Mouse (Mus musculus) liver, embryonic 13.5 days (tissue): ENCODE data around the gene As3mt. TPM values are rescaled to one million over a fixed set of nuclear protein-coding genes. Genes with fewer than 3 reads are reported as not detected.

Experiments
- ATAC-seq: fragments of 200-750 bp; cut with Nextera tagmentation; 2 replicates; pipeline ENCODE4 v1.8.0; 2017; ENCODE audit warnings: low read depth, mild to moderate bottlenecking, moderate number of reproducible peaks, moderate library complexity
- DNase-seq: peaks from one replicate; pipeline ENCODE4 v3.0.0; 2022
- H3K27ac ChIP-seq: fragments of 300-500 bp; sonication (generic); 2 replicates; pipeline ENCODE4 v1.5.1; 2015; ENCODE audit warnings: moderate library complexity, mild to moderate bottlenecking, inconsistent platforms
- H3K27me3 ChIP-seq: fragments of 300-500 bp; sonication (generic); 2 replicates; pipeline ENCODE4 v1.6.1; 2015; ENCODE audit warnings: mild to moderate bottlenecking, inconsistent platforms
- H3K36me3 ChIP-seq: fragments of 300-500 bp; sonication (generic); 2 replicates; pipeline ENCODE4 v1.6.1; 2015; ENCODE audit warnings: mild to moderate bottlenecking, inconsistent platforms
- H3K4me1 ChIP-seq: fragments of 300-500 bp; sonication (generic); replicated peaks from 2 replicates; pipeline ENCODE4 v1.6.1; 2015; ENCODE audit warnings: inconsistent platforms
- H3K4me2 ChIP-seq: fragments of 300-500 bp; sonication (generic); 2 replicates; pipeline ENCODE4 v1.6.1; 2015; ENCODE audit warnings: inconsistent platforms, mild to moderate bottlenecking, moderate library complexity
- H3K4me3 ChIP-seq: fragments of 300-500 bp; sonication (generic); replicated peaks from 2 replicates; pipeline ENCODE4 v1.5.1; 2015; ENCODE audit warnings: mild to moderate bottlenecking, inconsistent platforms
- H3K9ac ChIP-seq: fragments of 300-500 bp; sonication (generic); 2 replicates; pipeline ENCODE4 v1.6.1; 2015; ENCODE audit warnings: mild to moderate bottlenecking, inconsistent platforms
- H3K9me3 ChIP-seq: fragments of 300-500 bp; sonication (generic); replicated peaks from 2 replicates; pipeline ENCODE4 v1.6.1; 2016; ENCODE audit warnings: inconsistent platforms
- WGBS: fragments of 180-500 bp; shearing (Covaris S2); methylation state at CpG from one replicate; pipeline ENCODE4 v1.1.7; 2015; ENCODE audit not compliant: insufficient replicate concordance; 5-methylcytosine and 5-hydroxymethylcytosine counted together
- polyA plus RNA-seq: library from polyadenylated mRNA; unstranded; fragments of >200 nt; fragmentation: Nextera tagmentation; extraction: Ambion mirVana; gene quantifications from 2 replicates; pipeline ENCODE4 v1.2.1, GENCODE M21; 2015

Gene As3mt
- polyA plus RNA-seq, 1 experiment from 2014 or later, result 17.7 TPM

DNA sequence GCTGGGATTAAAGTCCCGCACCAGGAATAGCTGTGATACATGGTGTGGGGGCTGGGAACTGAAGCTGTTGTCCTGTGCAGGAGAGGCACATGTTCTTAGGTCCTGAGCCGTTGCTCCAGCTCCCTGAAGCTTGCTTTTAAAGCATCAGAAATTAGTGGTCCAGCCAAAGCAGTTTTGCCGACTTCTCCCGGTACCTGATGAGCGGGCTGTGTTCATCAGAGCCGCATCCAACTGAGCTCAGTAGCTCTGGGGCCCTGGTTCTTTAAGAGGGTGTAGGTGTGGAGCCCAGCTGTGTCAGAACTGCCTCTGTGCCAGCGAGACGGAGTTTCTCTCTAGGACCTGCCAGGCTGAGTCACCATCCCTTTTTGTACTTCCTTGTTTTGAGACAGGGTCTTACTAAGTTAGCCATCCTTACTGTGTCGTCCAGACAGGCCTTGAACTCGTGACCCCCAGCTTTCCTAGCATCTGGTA lies 8.2 kb upstream of the As3mt start:
- Histone ChIP-seq H3K4me2 (no peak overlapping the region), H3K9me3 (no peaks in the 10 kb centered on the region), H3K27ac (no peak overlapping the region), H3K4me1 (peaks cover 2% of the 10 kb centered on the region; the same call in 1 of the 2 replicates), H3K9ac (no peak overlapping the region), H3K27me3 (0 out of 2 replicates have a peak, but pooled peaks cover 8% of the 10 kb centered on the region), H3K4me3 (no peak overlapping the region), H3K36me3 (peaks cover 8% of the 10 kb centered on the region; the same call in 1 of the 2 replicates)
- WGBS, result 47% methylated on average over 10 of the region's 10 CpGs
- no peak for DNase-seq
- no peak for ATAC-seq

DNA sequence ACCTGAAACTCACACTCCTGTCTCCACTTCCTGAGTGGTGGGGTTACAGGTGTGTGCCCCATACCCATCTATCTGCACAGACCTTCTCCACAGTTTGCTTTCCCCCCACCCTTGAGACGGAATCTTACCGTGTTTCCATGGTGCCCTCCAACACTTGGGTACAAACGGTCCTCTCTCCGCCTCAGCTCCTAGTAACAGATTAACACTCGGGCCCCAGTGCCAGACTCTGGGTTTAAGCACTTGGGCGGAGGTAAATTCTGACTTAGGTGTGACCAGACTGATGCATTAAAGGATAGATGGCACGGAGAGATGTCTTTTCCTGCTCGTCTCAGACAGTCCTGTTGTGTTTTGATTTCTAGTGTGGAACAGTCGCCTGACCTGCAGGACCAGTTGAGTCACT lies 6.1 kb upstream of the As3mt start:
- H3K4me3 ChIP-seq, result no peak overlapping the region
- no peak overlapping the region for H3K4me2 ChIP-seq
- DNase-seq (no peak), ATAC-seq (no peak)
- H3K9ac ChIP-seq, result no peak overlapping the region
- H3K27me3 ChIP-seq, result peaks cover 13% of the 10 kb centered on the region
- H3K4me1 ChIP-seq, result peaks cover 8% of the 10 kb centered on the region
- WGBS, result 68% methylated on average over 9 of the region's 9 CpGs
- H3K36me3 ChIP-seq, result peaks cover 3% of the 10 kb centered on the region; the same call in 1 of the 2 replicates
- no peak overlapping the region for H3K27ac ChIP-seq
- no peaks in the 10 kb centered on the region for H3K9me3 ChIP-seq

DNA sequence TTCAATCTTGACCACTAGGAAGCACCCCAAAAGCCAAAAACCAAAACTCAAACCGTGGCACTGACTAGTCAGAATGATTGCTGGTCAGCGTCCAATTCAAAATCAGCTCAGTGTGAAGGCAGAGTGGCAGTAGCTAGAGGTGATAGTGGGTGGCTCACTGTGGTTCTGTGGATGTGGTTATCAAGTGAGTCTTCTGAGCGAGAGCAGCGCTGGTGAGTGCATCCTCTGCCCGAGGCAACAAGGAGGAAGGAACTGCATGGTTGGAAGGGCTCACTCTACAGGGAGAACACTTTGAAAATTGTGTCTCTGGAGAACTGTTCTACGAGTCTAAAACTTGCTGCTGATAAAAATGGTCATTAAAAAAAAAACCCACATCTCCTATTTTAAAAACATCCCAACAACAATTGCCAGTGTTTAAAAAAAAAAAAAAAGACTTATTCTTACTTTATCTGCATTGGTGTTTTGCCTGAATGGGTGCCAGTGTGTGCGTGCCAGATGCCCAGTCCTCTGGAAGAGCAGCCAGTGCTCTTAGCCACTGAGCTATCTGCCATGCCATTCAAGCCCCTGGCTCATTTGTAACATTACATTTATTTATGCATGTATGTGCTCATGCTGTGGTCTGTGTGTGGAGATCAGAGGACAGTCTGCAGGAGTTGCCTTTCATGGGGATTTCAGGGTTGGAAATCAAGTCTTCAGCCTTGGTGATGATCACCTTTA lies 1.3 kb upstream of the As3mt start:
- DNase-seq (no peak), ATAC-seq (no peak)
- H3K9ac ChIP-seq, result no peak overlapping the region
- no peak overlapping the region for H3K27ac ChIP-seq
- H3K4me2 ChIP-seq, result no peak overlapping the region
- no peak overlapping the region for H3K4me3 ChIP-seq
- H3K9me3 ChIP-seq, result no peaks in the 10 kb centered on the region
- peaks cover 13% of the 10 kb centered on the region for H3K27me3 ChIP-seq
- WGBS, result 16% methylated on average over 7 of the region's 7 CpGs
- H3K36me3 ChIP-seq, result peaks cover 6% of the 10 kb centered on the region; the same call in 1 of the 2 replicates
- peaks cover 29% of the 10 kb centered on the region for H3K4me1 ChIP-seq

DNA sequence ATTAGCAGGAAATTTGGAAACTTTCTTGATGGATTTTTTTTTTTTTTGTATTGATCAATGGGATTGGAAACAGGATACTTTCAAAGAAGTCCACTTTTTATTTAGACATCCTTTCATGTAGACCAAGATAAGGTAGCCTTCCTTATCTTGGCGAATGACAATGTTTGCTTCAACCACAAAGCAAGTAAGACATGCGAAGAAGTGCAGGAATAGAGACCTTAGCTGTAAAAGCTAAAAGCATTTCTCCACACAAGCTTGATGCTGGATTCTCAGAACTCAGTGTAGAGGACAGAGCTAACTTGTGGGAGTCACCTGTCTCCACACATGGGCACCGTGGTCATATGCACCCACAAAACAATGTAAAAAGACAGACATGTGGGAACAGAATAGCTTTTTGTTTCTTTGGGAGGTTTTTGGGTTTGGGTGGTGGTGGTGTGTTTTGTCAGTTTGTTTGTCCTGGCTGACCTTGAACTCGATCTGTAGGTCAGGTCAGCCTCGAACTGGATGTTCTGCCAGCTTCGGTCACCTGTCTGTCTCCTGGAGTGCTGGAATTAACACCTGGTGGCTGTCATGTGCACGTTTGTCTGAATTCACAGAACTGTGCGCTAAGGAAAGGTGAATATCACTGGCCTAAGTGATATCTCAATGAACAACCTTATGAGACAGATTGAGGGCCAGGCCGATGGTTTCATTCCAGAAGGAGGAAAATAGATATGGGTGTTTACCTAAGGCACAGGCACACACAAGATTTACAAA lies 540 bp upstream of the As3mt start:
- Histone ChIP-seq H3K27me3 (peaks cover 13% of the 10 kb centered on the region), H3K4me3 (peak overlapping the region; percentile 68), H3K9ac (peak overlapping the region; percentile 68), H3K27ac (no peak overlapping the region), H3K9me3 (no peaks in the 10 kb centered on the region), H3K4me2 (peak overlapping the region; percentile 78), H3K4me1 (peaks cover 29% of the 10 kb centered on the region), H3K36me3 (peaks cover 6% of the 10 kb centered on the region; the same call in 1 of the 2 replicates)
- 42% methylated on average over 9 of the region's 9 CpGs for WGBS
- ATAC-seq (no peak; the same call in 1 of the 2 replicates), DNase-seq (no peak)

DNA sequence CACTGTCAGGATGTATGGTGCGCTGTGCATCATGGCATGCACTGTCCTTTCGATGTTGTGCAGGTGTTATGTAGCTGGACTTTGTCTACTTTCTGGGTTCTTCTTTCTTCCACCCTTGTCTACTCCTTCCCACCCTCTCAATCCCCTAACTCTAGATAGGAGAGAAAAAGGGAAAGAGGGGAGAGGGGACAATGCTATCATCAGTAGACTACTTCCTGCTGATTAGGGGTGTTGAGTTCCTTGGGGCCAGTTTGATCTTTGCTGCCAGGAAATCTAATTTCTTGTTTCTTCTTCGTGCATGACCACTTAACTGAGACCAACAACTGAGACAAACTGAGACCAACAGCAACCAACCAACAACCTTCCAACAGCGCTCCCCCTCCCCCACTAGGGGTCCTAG lies 3.4 kb downstream of the As3mt start:
- H3K4me3 ChIP-seq, result no peak overlapping the region
- no peaks in the 10 kb centered on the region for H3K27me3 ChIP-seq
- H3K9me3 ChIP-seq, result no peaks in the 10 kb centered on the region
- H3K27ac ChIP-seq, result no peak overlapping the region
- WGBS, result 65% methylated on average over 4 of the region's 4 CpGs
- H3K4me2 ChIP-seq, result no peak overlapping the region
- H3K9ac ChIP-seq, result no peak overlapping the region
- H3K36me3 ChIP-seq, result peaks cover 6% of the 10 kb centered on the region; the same call in 1 of the 2 replicates
- ATAC-seq (no peak), DNase-seq (no peak)
- peaks cover 27% of the 10 kb centered on the region for H3K4me1 ChIP-seq

DNA sequence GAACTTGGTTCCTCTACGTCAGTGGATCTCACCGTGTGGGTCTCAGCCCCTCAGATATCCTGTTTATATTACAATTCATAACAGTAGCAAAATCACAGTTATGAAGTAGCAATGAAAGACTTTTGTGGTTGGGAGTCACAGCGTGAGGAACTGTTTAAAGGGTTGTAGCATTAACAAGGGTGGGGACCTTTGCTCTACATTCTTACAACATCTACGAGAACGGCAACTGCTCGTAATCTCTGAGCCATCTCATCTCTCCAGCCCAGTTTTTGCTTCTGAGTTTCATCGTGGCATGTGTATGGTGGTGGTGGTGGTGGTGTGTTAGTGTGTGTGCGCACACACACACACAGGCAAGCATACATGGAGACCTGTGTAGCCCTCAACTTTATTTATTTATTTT lies 7.0 kb downstream of the As3mt start:
- DNase-seq (no peak), ATAC-seq (no peak)

DNA sequence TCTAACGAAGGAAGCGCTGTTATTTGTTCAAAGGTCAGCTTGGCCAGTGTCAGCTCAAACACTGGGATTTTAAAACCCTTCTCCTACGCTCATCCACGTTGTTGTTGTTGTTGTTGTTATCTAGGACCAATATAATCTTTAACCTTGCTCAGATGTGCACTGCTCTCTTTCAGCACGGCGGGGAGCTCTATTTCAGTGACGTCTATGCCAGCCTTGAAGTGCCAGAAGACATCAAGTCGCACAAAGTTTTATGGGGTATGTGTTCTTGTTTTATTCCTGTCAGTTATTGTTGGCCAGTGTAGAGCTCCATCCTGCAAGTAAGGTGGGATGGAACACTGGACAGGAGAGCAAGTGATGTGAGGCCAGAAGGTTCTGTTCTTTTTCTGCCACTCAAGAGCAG lies 7.8 kb downstream of the As3mt start:
- DNase-seq (no peak), ATAC-seq (no peak)
- no peak overlapping the region for H3K27ac ChIP-seq
- WGBS, result 75% methylated on average over 8 of the region's 8 CpGs
- H3K9me3 ChIP-seq, result no peaks in the 10 kb centered on the region
- peaks cover 15% of the 10 kb centered on the region for H3K36me3 ChIP-seq
- no peak overlapping the region for H3K4me2 ChIP-seq
- no peak overlapping the region for H3K4me3 ChIP-seq
- H3K27me3 ChIP-seq, result no peaks in the 10 kb centered on the region
- H3K9ac ChIP-seq, result no peak overlapping the region
- H3K4me1 ChIP-seq, result no peaks in the 10 kb centered on the region; the same call in 1 of the 2 replicates

More for the DNA sequence above, 7.0 kb downstream of the As3mt start:
- Histone ChIP-seq H3K9ac (no peak overlapping the region), H3K4me2 (no peak overlapping the region), H3K27ac (no peak overlapping the region), H3K9me3 (no peaks in the 10 kb centered on the region), H3K4me1 (no peaks in the 10 kb centered on the region; the same call in 1 of the 2 replicates), H3K36me3 (peaks cover 14% of the 10 kb centered on the region), H3K4me3 (no peak overlapping the region), H3K27me3 (no peaks in the 10 kb centered on the region)
- 74% methylated on average over 8 of the region's 8 CpGs for WGBS

DNA sequence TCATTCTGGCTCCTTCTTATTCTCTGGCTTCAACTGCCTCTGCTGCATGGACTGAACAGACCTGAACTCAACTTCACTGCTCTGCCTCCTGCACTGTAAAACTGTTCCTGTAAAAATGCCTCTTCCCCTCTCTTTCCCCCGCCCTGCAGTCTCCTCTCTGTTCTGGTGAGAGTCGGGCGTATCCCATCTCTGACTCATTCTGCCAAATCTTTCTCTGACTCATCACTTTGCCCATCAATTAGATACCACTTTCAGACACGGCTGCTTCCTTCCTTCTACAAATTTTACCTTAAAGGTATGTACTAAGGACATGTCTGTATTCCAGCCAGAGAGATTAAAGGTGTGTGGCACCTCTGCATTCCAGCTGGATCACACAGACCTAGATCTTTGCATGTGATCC lies 10.9 kb downstream of the As3mt start:
- Histone ChIP-seq H3K36me3 (peaks cover 11% of the 10 kb centered on the region), H3K4me1 (no peaks in the 10 kb centered on the region; the same call in 1 of the 2 replicates), H3K27me3 (no peaks in the 10 kb centered on the region), H3K27ac (no peak overlapping the region), H3K4me3 (no peak overlapping the region), H3K9ac (no peak overlapping the region), H3K4me2 (no peak overlapping the region), H3K9me3 (no peaks in the 10 kb centered on the region)
- ATAC-seq (no peak), DNase-seq (no peak)
- 49% methylated on average over 4 of the region's 4 CpGs for WGBS

DNA sequence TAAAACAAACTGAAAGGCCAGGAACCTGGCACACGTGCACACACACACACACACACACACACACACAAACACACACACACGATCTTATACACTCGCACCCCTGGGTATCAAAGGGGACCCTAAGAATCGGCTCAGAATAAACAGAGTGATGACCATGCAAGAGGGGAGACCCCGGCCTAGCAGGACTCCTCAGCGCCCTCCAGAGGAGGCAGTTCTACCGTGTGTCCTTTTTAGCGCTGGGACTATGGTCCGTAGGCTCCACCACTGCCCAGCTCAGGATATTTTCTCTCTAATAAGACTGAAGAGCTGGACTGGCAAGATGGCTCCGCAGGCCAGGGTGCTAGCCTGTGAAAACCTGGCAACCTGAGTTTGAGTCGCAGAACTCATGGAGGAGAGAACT lies 17.2 kb downstream of the As3mt start:
- WGBS, result 72% methylated on average over 11 of the region's 11 CpGs

DNA sequence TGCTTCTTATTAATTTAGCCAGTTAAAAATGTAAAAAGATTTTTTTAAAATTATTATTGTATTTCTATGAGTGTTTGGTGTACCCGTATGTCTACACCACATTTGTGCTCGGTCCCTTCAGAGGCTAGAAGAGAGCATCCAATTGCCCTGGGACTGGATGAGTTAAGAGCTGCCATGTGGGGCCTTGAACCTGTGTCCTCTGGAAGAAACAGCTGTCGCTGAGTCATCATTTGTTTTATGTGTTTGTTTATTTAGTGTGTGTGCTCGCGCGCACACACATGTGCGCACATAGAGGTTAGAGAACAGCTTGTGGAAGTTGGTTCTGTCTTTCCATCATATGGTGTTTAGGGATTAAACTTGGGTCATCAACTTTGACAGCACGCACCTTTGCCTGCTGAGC lies 18.9 kb downstream of the As3mt start:
- no peak for ATAC-seq
- peaks cover 25% of the 10 kb centered on the region for H3K4me1 ChIP-seq
- no peaks in the 10 kb centered on the region for H3K27me3 ChIP-seq
- no peak overlapping the region for H3K4me3 ChIP-seq
- H3K36me3 ChIP-seq, result peaks cover 7% of the 10 kb centered on the region; the same call in 1 of the 2 replicates
- no peak overlapping the region for H3K27ac ChIP-seq
- H3K9me3 ChIP-seq, result no peaks in the 10 kb centered on the region
- H3K4me2 ChIP-seq, result no peak overlapping the region
- 88% methylated on average over 8 of the region's 8 CpGs for WGBS
- H3K9ac ChIP-seq, result no peak overlapping the region
- no peak for DNase-seq

More for the DNA sequence above, 17.2 kb downstream of the As3mt start:
- Histone ChIP-seq H3K4me3 (no peak overlapping the region), H3K9me3 (no peaks in the 10 kb centered on the region), H3K4me1 (peaks cover 25% of the 10 kb centered on the region), H3K27ac (no peak overlapping the region), H3K27me3 (no peaks in the 10 kb centered on the region), H3K4me2 (no peak overlapping the region), H3K9ac (no peak overlapping the region), H3K36me3 (peaks cover 10% of the 10 kb centered on the region; the same call in 1 of the 2 replicates)
- ATAC-seq (no peak), DNase-seq (no peak)

DNA sequence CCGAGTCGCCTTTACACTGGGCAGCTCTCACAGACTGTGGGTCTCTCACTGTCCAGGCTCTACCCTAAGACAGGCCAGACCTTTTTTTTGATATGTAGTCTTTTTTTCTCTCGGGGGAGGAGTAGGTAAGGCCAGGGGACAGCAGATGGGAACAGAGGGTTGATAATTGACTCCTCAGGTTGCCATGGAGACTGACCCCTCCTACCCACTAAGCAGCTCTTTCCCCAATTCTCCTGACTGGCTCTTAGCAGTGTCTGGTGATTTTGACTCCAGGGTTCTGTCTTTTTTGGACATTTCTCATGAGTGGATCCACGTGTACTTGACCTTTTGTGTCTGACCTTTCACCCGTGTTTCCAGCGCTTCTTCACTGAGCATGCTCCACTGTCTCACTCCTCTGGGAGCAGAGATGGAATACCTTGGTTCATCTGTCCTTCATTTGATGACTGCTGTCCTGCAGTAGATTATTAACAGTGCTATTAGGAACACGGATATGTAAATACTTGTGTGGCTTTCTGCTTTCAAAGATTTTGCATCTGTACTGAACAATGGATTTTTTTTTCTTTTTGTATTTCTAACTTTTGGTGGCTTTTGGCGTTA lies 20.0 kb downstream of the As3mt start:
- no peak overlapping the region for H3K4me3 ChIP-seq
- H3K4me2 ChIP-seq, result peak overlapping the region; percentile 51
- peak; percentile 29 for DNase-seq
- ATAC-seq, result peak; percentile 63
- peaks cover 25% of the 10 kb centered on the region for H3K4me1 ChIP-seq
- H3K9me3 ChIP-seq, result no peaks in the 10 kb centered on the region
- no peak overlapping the region for H3K9ac ChIP-seq
- no peaks in the 10 kb centered on the region for H3K27me3 ChIP-seq
- H3K36me3 ChIP-seq, result peaks cover 7% of the 10 kb centered on the region; the same call in 1 of the 2 replicates
- WGBS, result 48% methylated on average over 8 of the region's 8 CpGs
- peak overlapping the region; percentile 25 for H3K27ac ChIP-seq
